Mouse (Mus musculus) midbrain, embryonic 13.5 days (tissue): ENCODE results near the gene Sys1. TPM values are rescaled to one million over a fixed set of nuclear protein-coding genes. Genes with fewer than 3 reads are reported as not detected.

Experiments
- ATAC-seq: fragments of 200-750 bp; cut with Nextera tagmentation; 2 replicates; pipeline ENCODE4 v1.8.0; 2017; ENCODE audit warnings: mild to moderate bottlenecking, moderate TSS enrichment, moderate library complexity
- H3K27ac ChIP-seq: fragments of 300-500 bp; sonication (generic); 2 replicates; pipeline ENCODE4 v1.5.1; 2015; ENCODE audit warnings: inconsistent platforms, mild to moderate bottlenecking, moderate library complexity
- H3K27me3 ChIP-seq: fragments of 300-500 bp; sonication (generic); 2 replicates; pipeline ENCODE4 v1.6.1; 2015; ENCODE audit warnings: mild to moderate bottlenecking, inconsistent platforms
- H3K36me3 ChIP-seq: fragments of 300-500 bp; sonication (generic); 2 replicates; pipeline ENCODE4 v1.6.1; 2015; ENCODE audit warnings: mild to moderate bottlenecking, inconsistent platforms
- H3K4me1 ChIP-seq: fragments of 300-500 bp; sonication (generic); replicated peaks from 2 replicates; pipeline ENCODE4 v1.6.1; 2015; ENCODE audit warnings: inconsistent platforms
- H3K4me2 ChIP-seq: fragments of 300-500 bp; sonication (generic); replicated peaks from 2 replicates; pipeline ENCODE4 v1.6.1; 2015; ENCODE audit warnings: moderate library complexity, mild to moderate bottlenecking, inconsistent platforms
- H3K4me3 ChIP-seq: fragments of 300-500 bp; sonication (generic); replicated peaks from 2 replicates; pipeline ENCODE4 v1.5.1; 2015; ENCODE audit warnings: mild to moderate bottlenecking, inconsistent platforms
- H3K9ac ChIP-seq: fragments of 300-500 bp; sonication (generic); replicated peaks from 2 replicates; pipeline ENCODE4 v1.6.1; 2015; ENCODE audit warnings: mild to moderate bottlenecking, inconsistent platforms
- H3K9me3 ChIP-seq: fragments of 300-500 bp; sonication (generic); 2 replicates; pipeline ENCODE4 v1.6.1; 2016; ENCODE audit warnings: mild to moderate bottlenecking, inconsistent platforms
- WGBS: fragments of 180-500 bp; shearing (Covaris S2); methylation state at CpG from one replicate; pipeline ENCODE4 v1.1.7; 2015; 5-methylcytosine and 5-hydroxymethylcytosine counted together
- polyA plus RNA-seq: library from polyadenylated mRNA; unstranded; fragments of >200 nt; fragmentation: Nextera tagmentation; extraction: Ambion mirVana; gene quantifications from 2 replicates; pipeline ENCODE4 v1.2.1, GENCODE M21; 2015

Sys1 gene
- polyA plus RNA-seq, 1 experiment from 2014 or later, result 81.1 TPM

DNA sequence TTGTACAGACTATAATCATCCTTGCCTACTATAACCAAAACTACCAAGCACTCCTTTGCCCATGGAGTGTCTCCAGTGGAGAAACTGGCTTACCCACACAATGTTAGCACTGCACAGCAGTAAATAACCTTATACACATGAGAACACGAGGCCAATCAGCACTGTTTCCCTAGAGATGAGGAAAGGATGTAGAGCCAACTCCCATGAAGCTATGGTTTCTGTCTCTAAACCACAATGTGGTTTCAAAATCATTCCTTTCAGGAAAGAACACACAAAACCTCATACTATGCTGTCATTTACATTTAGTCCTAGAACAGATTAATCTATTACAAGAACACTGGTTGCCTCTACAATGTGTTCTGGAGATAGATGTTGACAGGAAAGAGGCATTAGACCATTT is 39.6 kb downstream of the Sys1 start:
- H3K36me3 ChIP-seq, result peaks cover 21% of the 10 kb centered on the region
- H3K9ac ChIP-seq, result no peak overlapping the region
- ATAC-seq, result no peak
- peak overlapping the region; percentile 100 for H3K4me2 ChIP-seq
- H3K27ac ChIP-seq, result no peak overlapping the region
- H3K27me3 ChIP-seq, result no peaks in the 10 kb centered on the region
- WGBS, result 55% methylated on average over 1 of the region's 1 CpGs
- peak overlapping the region; percentile 96; the same call in 1 of the 2 replicates for H3K4me3 ChIP-seq
- H3K9me3 ChIP-seq, result no peaks in the 10 kb centered on the region
- H3K4me1 ChIP-seq, result peaks cover 19% of the 10 kb centered on the region

- Histone ChIP-seq H3K36me3 (peaks cover 28% of the 10 kb centered on the region), H3K4me2 (peak within 1 kb of the TSS; percentile 100), H3K9ac (peak within 1 kb of the TSS; percentile 82), H3K27me3 (no peaks in the 10 kb centered on the region), H3K9me3 (no peaks in the 10 kb centered on the region), H3K27ac (peak within 1 kb of the TSS; percentile 74), H3K4me3 (peak within 1 kb of the TSS; percentile 96), H3K4me1 (peaks cover 19% of the 10 kb centered on the region)
- WGBS, result 4% methylated on average over 42 of the region's 43 CpGs
- peak; percentile 97 for ATAC-seq
These were observed 40.3 kb downstream of the Sys1 start, which contains the start of gene Pigt for GRCm38 (mm10) chr2:164496847-164497690. TSS of gene Pigt (plus strand) at chr2:164497520.

DNA sequence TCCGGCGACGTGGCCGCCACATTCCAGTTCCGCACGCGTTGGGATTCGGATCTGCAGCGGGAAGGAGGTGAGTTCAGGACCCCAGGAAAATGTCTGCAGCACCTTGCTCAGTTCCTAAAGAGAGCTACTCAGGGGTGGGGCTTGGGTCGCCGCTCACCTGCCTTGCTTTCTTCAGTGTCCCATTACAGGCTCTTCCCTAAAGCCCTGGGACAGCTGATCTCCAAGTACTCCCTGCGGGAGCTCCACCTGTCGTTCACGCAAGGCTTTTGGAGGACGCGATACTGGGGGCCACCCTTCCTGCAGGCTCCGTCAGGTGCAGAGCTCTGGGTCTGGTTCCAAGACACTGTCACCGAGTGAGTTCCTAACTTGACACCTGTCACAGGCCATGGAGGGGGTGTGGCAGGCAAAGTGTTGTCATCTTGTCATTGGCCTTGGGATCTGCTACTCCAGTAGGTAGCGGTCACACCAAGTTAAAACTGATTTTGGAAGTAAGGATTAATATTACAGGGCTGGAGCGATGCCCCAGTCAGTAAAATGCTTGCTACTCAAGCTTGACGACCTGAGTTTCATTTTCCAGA is 41.0 kb downstream of the Sys1 start:
- 7% methylated on average over 21 of the region's 21 CpGs for WGBS
- Histone ChIP-seq H3K27ac (no peak overlapping the region), H3K9me3 (no peaks in the 10 kb centered on the region), H3K4me1 (peaks cover 19% of the 10 kb centered on the region), H3K9ac (peak overlapping the region; percentile 82), H3K4me2 (peak overlapping the region; percentile 100), H3K27me3 (no peaks in the 10 kb centered on the region), H3K36me3 (peaks cover 35% of the 10 kb centered on the region), H3K4me3 (peak overlapping the region; percentile 96)
- peak; percentile 49 for ATAC-seq

DNA sequence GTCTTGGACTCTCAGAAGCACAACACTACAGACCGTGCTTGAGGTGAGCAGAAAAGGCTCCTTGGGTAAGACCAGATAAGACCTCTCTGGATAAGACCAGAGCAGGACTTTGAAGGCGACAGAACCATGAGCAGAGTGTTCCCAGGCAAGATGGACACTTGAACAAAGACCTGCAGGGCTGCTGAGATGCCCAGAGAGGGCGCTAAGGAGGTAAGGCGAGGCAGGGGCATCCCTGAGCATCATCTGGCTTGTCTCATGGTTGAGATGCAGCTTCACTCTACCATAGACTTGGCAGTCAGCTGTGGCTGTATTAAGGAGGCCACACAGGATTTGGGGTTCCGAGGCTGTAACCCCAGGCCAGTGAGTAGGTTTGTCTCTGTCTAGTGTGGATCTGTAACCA is 42.6 kb downstream of the Sys1 start:
- no peak overlapping the region for H3K9ac ChIP-seq
- no peak overlapping the region for H3K4me3 ChIP-seq
- no peaks in the 10 kb centered on the region for H3K27me3 ChIP-seq
- no peak overlapping the region for H3K27ac ChIP-seq
- peaks cover 19% of the 10 kb centered on the region for H3K4me1 ChIP-seq
- 65% methylated on average over 5 of the region's 5 CpGs for WGBS
- peaks cover 51% of the 10 kb centered on the region for H3K36me3 ChIP-seq
- no peak overlapping the region for H3K4me2 ChIP-seq
- H3K9me3 ChIP-seq, result 0 out of 2 replicates have a peak, but pooled peaks cover 1% of the 10 kb centered on the region
- no peak for ATAC-seq

GRCm38 (mm10) chr2:164500511-164500910 is 43.7 kb downstream of the Sys1 start:
- Histone ChIP-seq H3K27me3 (no peaks in the 10 kb centered on the region), H3K36me3 (peaks cover 62% of the 10 kb centered on the region), H3K9me3 (0 out of 2 replicates have a peak, but pooled peaks cover 8% of the 10 kb centered on the region), H3K9ac (no peak overlapping the region), H3K4me1 (peaks cover 19% of the 10 kb centered on the region), H3K4me2 (no peak overlapping the region), H3K4me3 (no peak overlapping the region), H3K27ac (no peak overlapping the region)
- ATAC-seq, result no peak
- 92% methylated on average over 7 of the region's 7 CpGs for WGBS

- 98% methylated on average over 3 of the region's 3 CpGs for WGBS
- no peak for ATAC-seq
- no peaks in the 10 kb centered on the region for H3K4me1 ChIP-seq
These were observed 48.2 kb downstream of the Sys1 start for GRCm38 (mm10) chr2:164504919-164505318.

DNA sequence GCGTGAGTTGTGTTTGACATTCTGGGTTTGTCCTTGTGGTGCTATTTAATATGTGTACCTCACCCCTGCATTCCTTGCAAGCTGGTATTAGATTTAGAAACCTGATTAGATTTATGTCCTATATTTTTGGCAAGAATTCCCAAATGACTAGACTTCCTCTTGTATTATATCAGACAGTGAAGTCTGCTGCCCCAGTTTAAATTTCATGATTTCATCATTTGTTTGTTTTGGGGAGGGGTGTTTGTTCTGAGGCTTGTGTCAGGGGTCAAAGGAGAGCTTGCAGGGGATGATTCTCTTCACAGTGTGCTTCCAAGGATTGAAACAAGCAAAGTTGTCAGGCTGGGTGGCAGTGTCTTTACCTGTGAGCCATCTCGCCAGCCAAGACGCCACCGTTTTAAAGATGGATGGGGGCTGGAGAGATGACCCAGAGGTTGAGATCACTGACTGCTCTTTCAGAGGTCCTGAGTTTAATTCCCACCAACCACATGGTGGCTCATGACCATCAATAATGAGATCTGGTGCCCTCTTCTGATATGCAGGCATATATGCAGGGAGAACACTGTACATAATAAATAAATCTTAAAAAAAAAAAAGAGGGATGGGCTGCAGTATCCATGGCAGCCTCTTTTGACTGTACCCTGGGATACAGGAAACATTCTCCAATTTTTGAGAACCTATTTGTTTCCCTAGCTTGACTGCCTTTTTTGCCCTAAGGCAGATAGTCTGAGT is 49.0 kb downstream of the Sys1 start:
- ATAC-seq, result no peak
- no peak overlapping the region for H3K9ac ChIP-seq
- 0 out of 2 replicates have a peak, but pooled peaks cover 8% of the 10 kb centered on the region for H3K9me3 ChIP-seq
- no peak overlapping the region for H3K4me3 ChIP-seq
- peaks cover 68% of the 10 kb centered on the region for H3K36me3 ChIP-seq
- H3K27me3 ChIP-seq, result no peaks in the 10 kb centered on the region
- H3K4me1 ChIP-seq, result no peaks in the 10 kb centered on the region
- H3K4me2 ChIP-seq, result no peak overlapping the region
- WGBS, result 91% methylated on average over 4 of the region's 4 CpGs
- no peak overlapping the region for H3K27ac ChIP-seq

More at GRCm38 (mm10) chr2:164504919-164505318, 48.2 kb downstream of the Sys1 start:
- no peak overlapping the region for H3K4me2 ChIP-seq
- no peak overlapping the region for H3K27ac ChIP-seq
- no peaks in the 10 kb centered on the region for H3K27me3 ChIP-seq
- 0 out of 2 replicates have a peak, but pooled peaks cover 8% of the 10 kb centered on the region for H3K9me3 ChIP-seq
- H3K36me3 ChIP-seq, result peaks cover 76% of the 10 kb centered on the region
- no peak overlapping the region for H3K9ac ChIP-seq
- H3K4me3 ChIP-seq, result no peak overlapping the region

- Histone ChIP-seq H3K27me3 (no peaks in the 10 kb centered on the region), H3K9me3 (0 out of 2 replicates have a peak, but pooled peaks cover 8% of the 10 kb centered on the region), H3K9ac (no peak overlapping the region), H3K4me3 (no peak overlapping the region), H3K4me1 (no peaks in the 10 kb centered on the region), H3K4me2 (no peak overlapping the region), H3K36me3 (peaks cover 48% of the 10 kb centered on the region), H3K27ac (no peak overlapping the region)
- ATAC-seq, result no peak
- WGBS, result 85% methylated on average over 19 of the region's 19 CpGs
These were observed 51.0 kb downstream of the Sys1 start for GRCm38 (mm10) chr2:164507811-164508210.

DNA sequence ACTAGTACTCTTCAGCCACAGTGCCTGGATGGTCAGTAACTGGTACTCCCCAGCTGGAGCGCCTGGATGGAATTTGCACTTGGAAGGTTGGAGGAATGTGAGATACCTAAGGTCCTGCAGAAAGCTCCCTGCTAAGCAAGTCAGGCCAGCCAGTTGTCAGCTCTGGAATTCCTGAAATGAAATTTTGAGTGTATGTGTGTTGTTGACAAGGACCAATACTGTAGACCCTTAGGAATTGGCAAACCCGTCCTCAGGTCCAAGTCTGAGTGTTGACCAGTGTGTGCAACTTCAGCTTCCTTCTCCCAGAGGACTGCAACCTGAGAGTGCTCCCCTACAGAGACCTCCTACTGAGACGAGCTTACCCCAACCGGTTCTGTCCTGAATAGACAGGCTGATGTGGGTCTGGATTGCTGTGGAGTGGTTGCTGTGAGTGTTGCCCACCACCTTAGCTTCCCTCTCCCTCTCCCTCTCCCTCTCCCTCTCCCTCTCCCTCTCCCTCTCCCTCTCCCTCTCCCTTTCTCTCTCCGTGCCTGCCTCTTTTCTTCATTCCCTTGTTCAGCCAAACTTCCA is 53.9 kb downstream of the Sys1 start:
- peaks cover 19% of the 10 kb centered on the region for H3K36me3 ChIP-seq
- no peak overlapping the region for H3K4me2 ChIP-seq
- H3K4me3 ChIP-seq, result no peak overlapping the region
- no peak for ATAC-seq
- no peak overlapping the region for H3K9ac ChIP-seq
- no peak overlapping the region for H3K27ac ChIP-seq
- H3K27me3 ChIP-seq, result no peaks in the 10 kb centered on the region
- no peaks in the 10 kb centered on the region for H3K4me1 ChIP-seq
- no peaks in the 10 kb centered on the region for H3K9me3 ChIP-seq
- 53% methylated on average over 4 of the region's 5 CpGs for WGBS

GRCm38 (mm10) chr2:164512121-164512909 is 55.6 kb downstream of the Sys1 start:
- no peak overlapping the region for H3K9ac ChIP-seq
- H3K27me3 ChIP-seq, result no peaks in the 10 kb centered on the region
- no peak overlapping the region for H3K4me2 ChIP-seq
- H3K36me3 ChIP-seq, result peaks cover 4% of the 10 kb centered on the region
- H3K4me1 ChIP-seq, result no peaks in the 10 kb centered on the region
- H3K27ac ChIP-seq, result no peak overlapping the region
- no peaks in the 10 kb centered on the region; the same call in 1 of the 2 replicates for H3K9me3 ChIP-seq
- no peak overlapping the region for H3K4me3 ChIP-seq
- 62% methylated on average over 13 of the region's 14 CpGs for WGBS
- no peak for ATAC-seq

GRCm38 (mm10) chr2:164513389-164513788 is 56.6 kb downstream of the Sys1 start:
- WGBS, result 78% methylated on average over 8 of the region's 8 CpGs
- no peak for ATAC-seq
- Histone ChIP-seq H3K27ac (no peak overlapping the region), H3K36me3 (0 out of 2 replicates have a peak, but pooled peaks cover 3% of the 10 kb centered on the region), H3K4me2 (no peak overlapping the region), H3K9ac (no peak overlapping the region), H3K9me3 (no peaks in the 10 kb centered on the region; the same call in 1 of the 2 replicates), H3K27me3 (no peaks in the 10 kb centered on the region), H3K4me1 (no peaks in the 10 kb centered on the region), H3K4me3 (no peak overlapping the region)
